Mouse (Mus musculus) mesoderm, embryonic 11.5 days (tissue): Measurements from ENCODE around the gene Mark3.

ENCODE experiments used
- DNase-seq: peaks from one replicate; pipeline ENCODE4 v3.0.0-alpha.2; 2012; ENCODE audit warnings: low read depth, low spot score

Gene Mark3

GRCm38 (mm10) chr12:111697708-111698107, 123.4 kb downstream of the Mark3 start:
- no peak for DNase-seq

- no peak for DNase-seq
These were observed 124.1 kb downstream of the Mark3 start for GRCm38 (mm10) chr12:111698346-111698913.

GRCm38 (mm10) chr12:111699542-111699941, 125.2 kb downstream of the Mark3 start:
- DNase-seq, result no peak

- no peak for DNase-seq
These were observed 126.7 kb downstream of the Mark3 start for GRCm38 (mm10) chr12:111700920-111701458.

- DNase-seq, result no peak
These were observed 129.0 kb downstream of the Mark3 start for GRCm38 (mm10) chr12:111703301-111703700.

GRCm38 (mm10) chr12:111704609-111705008, 130.3 kb downstream of the Mark3 start:
- no peak for DNase-seq

GRCm38 (mm10) chr12:111705186-111705973, 131.1 kb downstream of the Mark3 start:
- no peak for DNase-seq
